Mouse (Mus musculus): Measurements from ENCODE around the gene Mcm10. TPM values are rescaled to one million over a fixed set of nuclear protein-coding genes. Genes with fewer than 3 reads are reported as not detected.

Gene Mcm10
- total and polyA plus RNA-seq, 2 experiments from 2014 or later = 3.1 to 3.8 TPM

DNA sequence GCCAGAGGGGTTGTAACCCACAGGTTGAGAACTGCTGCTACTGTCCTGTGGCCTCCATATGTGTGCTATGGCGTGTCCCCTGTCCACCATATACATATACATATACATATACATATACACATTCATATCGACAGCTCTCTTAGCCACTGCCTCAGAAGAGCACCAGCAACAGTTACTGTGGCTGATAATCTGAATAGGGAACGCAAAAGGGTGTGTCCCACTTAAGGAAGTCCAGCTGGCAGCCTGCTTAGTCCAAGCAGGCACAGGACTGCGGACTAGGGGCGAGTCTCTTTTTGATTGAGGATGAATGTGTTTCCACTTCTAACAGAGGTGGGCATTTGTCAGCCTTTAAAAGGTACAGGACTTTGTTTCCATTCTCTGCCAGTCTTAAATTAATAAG, 29.3 kb upstream of the Mcm10 start:
- no peak overlapping the region for H3K4me3 ChIP-seq (ENCODE audit: low read depth, low read length)
- no peak overlapping the region for H3K4me2 ChIP-seq (ENCODE audit: low read depth, low read length)
- H3K27me3 ChIP-seq (ENCODE audit: control insufficient read depth, insufficient read depth, low read length) = no peaks in the 10 kb centered on the region
- WGBS = 74% methylated on average over 5 of the region's 5 CpGs
- TF ChIP-seq EP300 (IDR thresholded peaks at IDR 0.05; ENCODE audit: low read depth) (no peak), CTCF (IDR thresholded peaks at IDR 0.05; ENCODE audit: low read depth) (no peak)
- H3K27ac ChIP-seq (ENCODE audit: low read depth) = no peak overlapping the region
- peaks cover 30% of the 10 kb centered on the region for H3K36me3 ChIP-seq (replicated peaks; ENCODE audit: control insufficient read depth, insufficient read depth, low read length)
- H3K4me1 ChIP-seq (ENCODE audit: control insufficient read depth, insufficient read depth) = no peaks in the 10 kb centered on the region
- H3K9me3 ChIP-seq (replicated peaks; ENCODE audit: control insufficient read depth, low read length) = no peaks in the 10 kb centered on the region
- ATAC-seq (ENCODE audit: insufficient read depth, low read depth) (no peak), DNase-seq (ENCODE audit: low spot score) (no peak)
- no peak overlapping the region for H3K9ac ChIP-seq (replicated peaks; ENCODE audit: low read depth, low read length)

DNA sequence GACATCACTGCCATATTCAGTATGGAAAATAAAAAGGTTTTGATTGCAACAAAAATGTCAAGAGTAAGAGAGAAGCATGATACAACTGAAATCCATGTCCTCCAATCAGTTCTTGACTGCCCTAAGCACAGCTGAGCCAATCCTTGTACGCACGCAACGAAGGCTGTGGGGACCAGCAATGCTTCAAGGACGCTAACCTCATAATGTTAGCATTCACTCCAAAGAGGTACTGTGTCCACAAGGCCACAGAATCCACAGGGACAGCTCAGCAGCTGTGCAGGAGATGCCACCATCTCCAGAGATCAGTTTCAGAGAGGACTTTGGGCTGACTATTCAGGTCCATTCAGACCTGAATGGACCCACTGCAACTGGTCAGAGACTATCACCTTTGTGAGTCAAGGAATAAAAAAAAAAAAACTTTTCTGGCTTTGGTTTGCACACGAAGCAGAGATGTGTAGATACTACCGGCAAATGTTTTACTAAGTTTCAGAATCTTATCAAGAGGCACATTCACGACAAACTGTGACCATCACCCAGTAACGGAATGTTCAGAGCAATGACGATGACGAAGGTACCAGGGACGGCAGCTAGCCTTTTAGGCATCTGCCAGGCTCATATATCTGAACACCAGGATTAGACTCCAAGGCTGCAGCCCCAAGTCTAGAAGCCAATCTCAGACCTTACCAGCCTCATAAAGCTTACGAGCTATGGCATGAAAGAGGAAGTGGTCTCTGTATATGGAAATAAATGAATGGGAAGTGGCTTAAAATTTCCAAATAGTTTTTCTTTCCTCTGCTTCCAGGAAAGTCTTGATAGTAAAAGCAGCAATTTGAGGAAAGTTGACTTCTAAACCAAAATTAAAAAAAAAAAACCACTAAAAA, 27.9 kb upstream of the Mcm10 start:
- Histone ChIP-seq H3K4me1 (ENCODE audit: control insufficient read depth, insufficient read depth) (no peaks in the 10 kb centered on the region), H3K4me3 (ENCODE audit: low read depth, low read length) (no peak overlapping the region), H3K36me3 (replicated peaks; ENCODE audit: control insufficient read depth, insufficient read depth, low read length) (peaks cover 40% of the 10 kb centered on the region), H3K9me3 (replicated peaks; ENCODE audit: control insufficient read depth, low read length) (no peaks in the 10 kb centered on the region), H3K9ac (replicated peaks; ENCODE audit: low read depth, low read length) (no peak overlapping the region), H3K27ac (ENCODE audit: low read depth) (no peak overlapping the region), H3K4me2 (ENCODE audit: low read depth, low read length) (no peak overlapping the region), H3K27me3 (ENCODE audit: control insufficient read depth, insufficient read depth, low read length) (no peaks in the 10 kb centered on the region)
- 90% methylated on average over 12 of the region's 12 CpGs for WGBS
- no peak for DNase-seq (ENCODE audit: low spot score)
- ATAC-seq (ENCODE audit: insufficient read depth, low read depth) = no peak
- TF ChIP-seq CTCF (IDR thresholded peaks at IDR 0.05; ENCODE audit: low read depth) (no peak), EP300 (IDR thresholded peaks at IDR 0.05; ENCODE audit: low read depth) (no peak)

DNA sequence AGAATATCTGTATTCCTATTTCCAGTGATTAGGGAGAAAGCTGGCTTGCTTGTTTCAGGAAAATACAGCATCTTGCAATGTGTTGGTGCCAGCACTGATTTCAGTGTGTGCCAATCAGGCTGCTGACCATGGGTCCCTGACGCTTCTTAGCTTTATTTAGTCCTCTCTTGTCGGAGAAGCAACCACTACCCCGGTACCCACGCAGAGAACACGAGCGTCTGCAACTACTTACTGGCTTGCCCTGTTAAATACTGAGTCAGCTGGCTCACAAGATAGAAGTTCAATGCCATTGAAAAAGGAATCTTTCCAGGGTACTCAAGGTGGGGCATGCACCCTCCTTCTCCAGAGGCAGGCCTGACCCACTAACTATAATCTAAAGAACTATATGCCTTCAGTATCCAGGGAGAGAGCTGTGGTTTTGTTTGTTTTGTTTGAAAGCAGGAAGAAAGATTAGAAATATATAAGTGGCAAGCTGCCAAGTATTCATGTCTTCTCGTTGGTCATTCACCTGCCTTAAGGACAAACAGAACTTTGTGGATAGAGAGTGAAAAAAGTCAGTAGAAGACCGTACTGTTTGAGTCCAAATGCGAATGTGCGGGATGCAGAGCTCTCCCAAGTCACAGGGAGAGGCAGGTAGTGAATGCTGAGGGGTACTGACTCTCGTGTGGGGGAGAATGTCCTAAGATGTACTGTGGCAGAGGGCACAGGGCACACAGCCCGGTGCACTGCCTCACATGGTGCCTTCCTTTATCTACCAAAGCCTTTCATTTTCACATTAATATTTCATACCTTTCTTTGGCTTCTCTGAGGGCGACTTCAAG, 27.0 kb upstream of the Mcm10 start:
- H3K9ac ChIP-seq (replicated peaks; ENCODE audit: low read depth, low read length) = no peak overlapping the region
- DNase-seq (ENCODE audit: low spot score) (no peak), ATAC-seq (ENCODE audit: insufficient read depth, low read depth) (no peak)
- no peaks in the 10 kb centered on the region for H3K27me3 ChIP-seq (ENCODE audit: control insufficient read depth, insufficient read depth, low read length)
- H3K4me1 ChIP-seq (ENCODE audit: control insufficient read depth, insufficient read depth) = no peaks in the 10 kb centered on the region
- 72% methylated on average over 13 of the region's 13 CpGs for WGBS
- TF ChIP-seq CTCF (IDR thresholded peaks at IDR 0.05; ENCODE audit: low read depth) (no peak), EP300 (IDR thresholded peaks at IDR 0.05; ENCODE audit: low read depth) (no peak)
- H3K4me2 ChIP-seq (ENCODE audit: low read depth, low read length) = no peak overlapping the region
- H3K4me3 ChIP-seq (ENCODE audit: low read depth, low read length) = no peak overlapping the region
- no peak overlapping the region for H3K27ac ChIP-seq (ENCODE audit: low read depth)
- peaks cover 40% of the 10 kb centered on the region for H3K36me3 ChIP-seq (replicated peaks; ENCODE audit: control insufficient read depth, insufficient read depth, low read length)
- no peaks in the 10 kb centered on the region for H3K9me3 ChIP-seq (replicated peaks; ENCODE audit: control insufficient read depth, low read length)

DNA sequence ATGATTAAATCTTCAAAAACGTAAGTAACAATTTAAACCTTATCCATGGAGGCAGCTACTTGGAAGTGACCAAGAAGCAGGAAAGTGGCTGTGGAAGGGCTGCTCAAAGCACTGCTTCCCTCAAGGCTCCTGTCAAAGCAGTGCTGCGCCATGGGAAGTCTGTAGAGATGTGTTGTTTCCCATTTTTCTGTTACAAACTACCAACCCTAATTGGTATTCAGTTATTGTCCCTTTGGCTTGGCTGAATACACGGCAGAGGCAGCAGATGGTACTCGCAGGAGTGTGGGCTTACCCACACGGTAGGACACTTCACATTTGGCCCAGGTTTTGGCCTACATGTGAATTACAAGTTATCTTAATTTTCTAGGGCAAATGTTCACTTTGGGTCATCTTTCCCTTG, 25.7 kb upstream of the Mcm10 start:
- H3K9me3 ChIP-seq (replicated peaks; ENCODE audit: control insufficient read depth, low read length) = no peaks in the 10 kb centered on the region
- ATAC-seq (ENCODE audit: insufficient read depth, low read depth) (no peak), DNase-seq (ENCODE audit: low spot score) (no peak)
- H3K27ac ChIP-seq (ENCODE audit: low read depth) = no peak overlapping the region
- H3K27me3 ChIP-seq (ENCODE audit: control insufficient read depth, insufficient read depth, low read length) = no peaks in the 10 kb centered on the region
- no peak overlapping the region for H3K9ac ChIP-seq (replicated peaks; ENCODE audit: low read depth, low read length)
- no peaks in the 10 kb centered on the region for H3K4me1 ChIP-seq (ENCODE audit: control insufficient read depth, insufficient read depth)
- H3K36me3 ChIP-seq (replicated peaks; ENCODE audit: control insufficient read depth, insufficient read depth, low read length) = peaks cover 40% of the 10 kb centered on the region
- no peak overlapping the region for H3K4me3 ChIP-seq (ENCODE audit: low read depth, low read length)
- TF ChIP-seq CTCF (IDR thresholded peaks at IDR 0.05; ENCODE audit: low read depth) (no peak), EP300 (IDR thresholded peaks at IDR 0.05; ENCODE audit: low read depth) (no peak)
- WGBS = 84% methylated on average over 5 of the region's 5 CpGs
- H3K4me2 ChIP-seq (ENCODE audit: low read depth, low read length) = no peak overlapping the region

DNA sequence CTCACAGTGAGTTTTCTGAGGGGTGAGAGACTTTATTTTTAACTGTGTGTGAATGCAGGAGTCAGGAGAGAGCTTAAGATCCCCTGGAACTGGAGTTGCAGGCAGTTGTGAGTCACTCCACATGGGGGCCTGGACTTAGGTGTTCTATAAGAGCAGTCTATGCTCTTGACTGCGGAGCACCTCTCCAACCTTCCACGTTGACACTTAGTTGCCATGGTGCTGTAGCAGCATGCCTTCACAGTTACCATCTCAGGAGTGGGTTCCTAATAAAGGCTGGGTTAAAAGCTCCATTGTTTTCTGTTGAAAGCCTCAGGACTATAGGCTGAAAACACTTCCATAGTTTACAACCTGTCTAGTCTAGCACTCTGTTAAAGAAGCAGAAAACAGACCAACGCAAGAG, 24.8 kb upstream of the Mcm10 start:
- TF ChIP-seq CTCF (IDR thresholded peaks at IDR 0.05; ENCODE audit: low read depth) = no peak
- no peak for TF ChIP-seq EP300 (IDR thresholded peaks at IDR 0.05; ENCODE audit: low read depth)
- no peaks in the 10 kb centered on the region for H3K9me3 ChIP-seq (replicated peaks; ENCODE audit: control insufficient read depth, low read length)
- ATAC-seq (ENCODE audit: insufficient read depth, low read depth) (no peak), DNase-seq (ENCODE audit: low spot score) (no peak)
- WGBS = 66% methylated on average over 3 of the region's 3 CpGs
- H3K4me3 ChIP-seq (ENCODE audit: low read depth, low read length) = no peak overlapping the region
- peaks cover 40% of the 10 kb centered on the region for H3K36me3 ChIP-seq (replicated peaks; ENCODE audit: control insufficient read depth, insufficient read depth, low read length)
- H3K27me3 ChIP-seq (ENCODE audit: control insufficient read depth, insufficient read depth, low read length) = no peaks in the 10 kb centered on the region
- no peak overlapping the region for H3K9ac ChIP-seq (replicated peaks; ENCODE audit: low read depth, low read length)
- no peak overlapping the region for H3K4me2 ChIP-seq (ENCODE audit: low read depth, low read length)
- H3K4me1 ChIP-seq (ENCODE audit: control insufficient read depth, insufficient read depth) = no peaks in the 10 kb centered on the region
- H3K27ac ChIP-seq (ENCODE audit: low read depth) = no peak overlapping the region
